Comparison of ENCODE assay signal across 8 mouse cellular contexts in genomic region chr7:46179431-46180275, GRCm38 (mm10). TPM values are rescaled to one million over a fixed set of nuclear protein-coding genes. Genes with fewer than 3 reads are reported as not detected.
DNase-seq lines count a peak whose midpoint lies in the region; ATAC-seq and TF ChIP-seq lines count a peak whose summit lies in the region.

Abcc8 (minus strand) TSS chr7:46180033.

- peak; percentile 37 for DNase-seq in brain, embryonic 14.5 days (ENCODE audit: low read depth)
- no peak for DNase-seq in liver, embryonic 11.5 days (ENCODE audit: low spot score)
- peak; percentile 30 for DNase-seq in right cerebral cortex, postnatal 4 days
- DNase-seq in gastrocnemius, postnatal 25 days = no peak
- no peak for DNase-seq in thymus, postnatal 0 days (ENCODE audit: low spot score)

- peaks cover 65% of the 10 kb centered on the region for H3K27me3 ChIP-seq in E14TG2a.4 (ENCODE audit: insufficient read depth, low read length)
- peaks cover 9% of the 10 kb centered on the region; the same call in 1 of the 2 replicates for H3K27me3 ChIP-seq in forebrain, embryonic 15.5 days
- H3K27me3 ChIP-seq in hindbrain, embryonic 16.5 days (replicated peaks; ENCODE audit: control insufficient read depth, insufficient read depth, low read length) = peaks cover 5% of the 10 kb centered on the region; the same call in 1 of the 2 replicates
- H3K27me3 ChIP-seq in liver, embryonic 11.5 days (replicated peaks; ENCODE audit: control insufficient read depth, insufficient read depth, low read length) = peaks cover 39% of the 10 kb centered on the region

- no peak for TF ChIP-seq CTCF in E14TG2a.4 (conservative IDR thresholded peaks at IDR 0.05; ENCODE audit: low read length)
- no peak for TF ChIP-seq CTCF in brain, embryonic 14.5 days (IDR thresholded peaks at IDR 0.05; ENCODE audit: borderline replicate concordance, extremely low read depth, insufficient read depth, insufficient read length)

- H3K36me3 ChIP-seq in E14TG2a.4 (ENCODE audit: insufficient read depth, low read length) = no peaks in the 10 kb centered on the region
- H3K36me3 ChIP-seq in forebrain, embryonic 15.5 days = no peaks in the 10 kb centered on the region
- no peaks in the 10 kb centered on the region for H3K36me3 ChIP-seq in hindbrain, embryonic 16.5 days (ENCODE audit: control insufficient read depth, insufficient read depth, low read length)
- H3K36me3 ChIP-seq in liver, embryonic 11.5 days (ENCODE audit: control insufficient read depth, insufficient read depth, low read length) = no peaks in the 10 kb centered on the region

- H3K4me2 ChIP-seq in forebrain, embryonic 15.5 days (replicated peaks) = peak within 1 kb of the TSS; percentile 76
- H3K4me2 ChIP-seq in hindbrain, embryonic 16.5 days (ENCODE audit: low read length) = peak within 1 kb of the TSS; percentile 90
- H3K4me2 ChIP-seq in liver, embryonic 11.5 days = peak within 1 kb of the TSS; percentile 65

- no peak within 1 kb of the TSS for H3K27ac ChIP-seq in forebrain, embryonic 15.5 days (replicated peaks)
- no peak within 1 kb of the TSS for H3K27ac ChIP-seq in hindbrain, embryonic 16.5 days (ENCODE audit: low read depth, low read length)
- no peak within 1 kb of the TSS for H3K27ac ChIP-seq in liver, embryonic 11.5 days (ENCODE audit: low read depth, low read length)

- H3K4me3 ChIP-seq in E14TG2a.4 (replicated peaks; ENCODE audit: low read length) = peak within 1 kb of the TSS; percentile 68
- peak within 1 kb of the TSS; percentile 53 for H3K4me3 ChIP-seq in forebrain, embryonic 15.5 days
- peak within 1 kb of the TSS; percentile 58 for H3K4me3 ChIP-seq in hindbrain, embryonic 16.5 days (ENCODE audit: low read length)
- H3K4me3 ChIP-seq in liver, embryonic 11.5 days (ENCODE audit: low read depth, low read length) = peak within 1 kb of the TSS; percentile 43

- peak; percentile 73 for ATAC-seq in forebrain, embryonic 15.5 days (replicated peaks)
- ATAC-seq in hindbrain, embryonic 16.5 days = peak; percentile 70
- no peak; the same call in 1 of the 2 replicates for ATAC-seq in liver, embryonic 11.5 days (replicated peaks; ENCODE audit: low FRiP score)

- peaks cover 3% of the 10 kb centered on the region; the same call in 1 of the 2 replicates for H3K4me1 ChIP-seq in E14TG2a.4 (replicated peaks; ENCODE audit: low read depth, low read length)
- peaks cover 18% of the 10 kb centered on the region for H3K4me1 ChIP-seq in forebrain, embryonic 15.5 days
- H3K4me1 ChIP-seq in hindbrain, embryonic 16.5 days (ENCODE audit: control insufficient read depth, insufficient read depth, low read depth, low read length) = peaks cover 4% of the 10 kb centered on the region
- H3K4me1 ChIP-seq in liver, embryonic 11.5 days (replicated peaks; ENCODE audit: control insufficient read depth, insufficient read depth, low read length) = no peaks in the 10 kb centered on the region

- no peaks in the 10 kb centered on the region for H3K9me3 ChIP-seq in E14TG2a.4 (ENCODE audit: low read length)
- H3K9me3 ChIP-seq in forebrain, embryonic 15.5 days = no peaks in the 10 kb centered on the region
- no peaks in the 10 kb centered on the region for H3K9me3 ChIP-seq in hindbrain, embryonic 16.5 days (ENCODE audit: control insufficient read depth, low read length)
- no peaks in the 10 kb centered on the region for H3K9me3 ChIP-seq in liver, embryonic 11.5 days (ENCODE audit: control insufficient read depth, low read length)

- peak within 1 kb of the TSS; percentile 58 for H3K9ac ChIP-seq in forebrain, embryonic 15.5 days (replicated peaks)
- peak within 1 kb of the TSS; percentile 68 for H3K9ac ChIP-seq in hindbrain, embryonic 16.5 days (ENCODE audit: low read depth, low read length)
- H3K9ac ChIP-seq in liver, embryonic 11.5 days (ENCODE audit: low read depth, low read length) = no peak within 1 kb of the TSS

- no peak for TF ChIP-seq POLR2A in brain, embryonic 14.5 days (IDR thresholded peaks at IDR 0.05; ENCODE audit: borderline replicate concordance, extremely low read depth, insufficient read depth, insufficient read length, poor library complexity, severe bottlenecking)

- under 1% methylated on average over 65 of the region's 75 CpGs for WGBS in forebrain, embryonic 15.5 days
- WGBS in hindbrain, embryonic 16.5 days = under 1% methylated on average over 46 of the region's 75 CpGs
- 2% methylated on average over 74 of the region's 75 CpGs for WGBS in liver, embryonic 11.5 days

RNA-seq across cellular contexts. Expression of gene Abcc8, which starts in this region (rescaled TPM):
- 12.3 and 15.0 TPM in 2 replicates for polyA plus RNA-seq in brain, embryonic 14.5 days (2012; rRNA removed)
- polyA plus RNA-seq in forebrain, embryonic 15.5 days (2015; fragmentation: Nextera tagmentation; extraction: Ambion mirVana) = 30.1 and 31.8 TPM in 2 replicates
- polyA plus RNA-seq in hindbrain, embryonic 16.5 days (2015; fragmentation: Nextera tagmentation; extraction: Ambion mirVana) = 12.0 and 13.6 TPM in 2 replicates
- 0.70 and 0.71 TPM in 2 replicates for polyA plus RNA-seq in liver, embryonic 11.5 days (2014; fragmentation: Nextera tagmentation; extraction: Ambion mirVana)
- 1 to 10 TPM; 3.2 to 3.3 TPM for total RNA-seq in gastrocnemius, postnatal 25 days (2021)
- 1.0 and 1.1 TPM in 2 replicates for polyA plus RNA-seq in thymus, postnatal 0 days (2015; fragmentation: Nextera tagmentation; extraction: Ambion mirVana)

Comparison
In these comparisons a context has a peak if more than half of its experiments do, and no peak if none do; other contexts are left out.
1. DNase-seq: peak in brain, embryonic 14.5 days (single experiment) and right cerebral cortex, postnatal 4 days (single experiment); none in liver, embryonic 11.5 days (single experiment), gastrocnemius, postnatal 25 days (single experiment) and thymus, postnatal 0 days (single experiment).
2. Peak in every context shown above with its lines, with median percentiles within 50 percentile points of each other: H3K4me3 ChIP-seq and H3K4me2 ChIP-seq.